Mouse (Mus musculus): ENCODE data around the gene Atp10b.
"Not testable (repeated sequence)": the region's sequence is repeated elsewhere in the genome, so short reads cannot be mapped to it uniquely, and the experiment has no call there.

Gene Atp10b

DNA sequence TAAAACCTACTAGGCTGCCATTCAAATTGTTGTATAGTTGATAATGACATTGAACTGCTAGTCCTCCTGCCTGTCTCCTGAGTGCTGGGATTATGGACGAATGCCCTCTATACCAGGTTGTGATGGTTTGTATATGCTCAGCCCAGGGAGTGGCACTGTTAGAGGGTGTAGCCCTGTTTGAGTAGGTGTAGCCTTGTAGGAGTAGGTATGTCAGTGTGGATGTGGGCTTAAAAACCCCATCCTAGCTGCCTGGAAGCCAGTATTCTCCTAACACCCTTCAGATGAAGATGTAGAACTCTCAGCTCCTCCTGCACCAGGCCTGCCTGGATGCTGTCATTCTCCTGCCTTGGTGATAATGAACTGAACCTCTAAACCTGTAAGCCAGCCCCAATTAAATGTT, at the start of gene Atp10b:
Gene Atp10b, plus strand, starts transcription at position 301 of the 400 bp plus-strand sequence.
- DNase-seq (ENCODE audit: low spot score in 2 of 2): no peak

DNA sequence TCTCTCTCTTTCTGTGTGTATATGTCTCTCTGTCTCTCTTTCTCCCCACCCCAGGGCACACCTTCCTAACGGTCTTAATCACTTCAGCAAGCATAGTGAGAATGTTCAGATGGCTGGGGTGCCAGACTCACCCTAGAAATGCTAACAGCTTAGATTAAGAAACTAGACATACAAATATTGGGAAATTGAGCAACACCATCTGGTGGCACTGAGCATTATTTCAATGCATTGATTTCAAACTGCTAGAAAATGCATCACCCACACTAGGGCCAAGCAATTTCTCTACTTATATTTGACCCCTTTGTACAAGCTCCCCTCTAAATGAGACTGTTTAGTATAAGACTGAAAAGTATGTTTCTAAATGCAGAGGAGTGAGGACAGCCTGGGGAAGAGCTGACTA, 48.3 kb upstream of the Atp10b start:
- DNase-seq (ENCODE audit: low spot score in 2 of 2): no peak

DNA sequence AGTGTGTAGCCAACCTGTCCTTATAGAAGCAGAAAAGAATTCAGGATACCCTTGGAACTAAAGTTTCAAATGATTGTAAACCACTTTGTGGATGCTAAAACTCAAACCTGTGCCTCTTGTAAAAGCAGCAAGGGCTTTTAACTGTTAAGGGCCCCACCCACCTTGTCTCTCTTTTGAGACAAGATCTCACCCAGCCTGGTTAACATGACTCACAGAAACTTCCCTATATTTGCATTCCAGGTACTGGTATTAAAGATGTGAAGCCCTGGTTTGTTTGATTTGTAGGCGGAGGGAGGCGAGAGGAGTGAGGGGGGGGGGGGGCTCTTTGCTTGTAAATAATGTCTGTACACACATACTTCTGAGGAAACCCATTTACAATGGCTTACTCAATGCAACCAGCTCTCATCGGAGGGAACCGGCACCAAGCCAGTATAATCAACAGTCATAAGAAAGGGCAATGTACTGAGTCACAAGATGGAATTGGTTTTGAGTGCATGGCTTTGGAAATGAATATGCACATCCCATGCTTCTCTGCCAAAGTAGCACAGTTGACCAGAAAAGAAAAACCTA, 23.7 kb upstream of the Atp10b start:
- no peak for DNase-seq (ENCODE audit: low spot score in 2 of 2)

DNA sequence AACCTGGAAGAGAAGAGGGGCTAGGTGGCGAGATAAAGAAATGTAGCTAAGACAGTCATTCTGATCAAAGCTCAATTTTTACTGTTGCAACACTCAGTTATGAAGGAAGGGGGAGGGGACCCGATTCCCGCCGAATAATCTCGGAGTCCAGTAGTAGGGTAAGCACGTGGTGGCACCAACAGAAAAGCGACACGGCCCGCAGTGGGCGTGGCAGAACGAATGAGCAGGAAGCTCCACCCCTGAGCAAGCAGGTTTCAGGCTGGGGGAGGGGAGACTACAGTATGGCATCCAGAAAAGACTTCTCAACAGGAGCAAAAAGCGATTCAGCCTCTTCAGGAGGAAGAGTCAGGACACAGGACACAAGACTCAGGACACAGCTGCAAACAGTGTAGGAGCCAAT, 23.1 kb upstream of the Atp10b start:
- DNase-seq (ENCODE audit: low spot score in 2 of 2): not testable (repeated sequence)

DNA sequence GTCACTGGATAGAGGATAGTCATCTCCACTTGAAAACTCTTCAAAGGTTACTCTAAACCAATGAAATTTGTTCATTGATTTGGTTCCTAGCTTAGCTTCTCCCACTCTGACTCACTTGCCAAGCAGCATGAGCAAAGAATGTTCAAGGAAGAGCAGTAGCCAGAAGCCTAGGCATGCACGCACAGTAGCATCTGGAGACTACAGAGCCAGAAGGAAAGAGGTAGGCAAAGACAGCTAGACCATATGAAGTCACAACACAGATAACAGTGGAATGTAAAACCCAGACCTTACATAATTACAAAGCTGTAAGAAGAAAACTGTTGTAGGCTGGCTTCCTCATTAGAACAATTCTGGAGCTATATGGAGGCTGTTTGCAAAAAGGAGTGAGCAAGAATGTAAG, 8.4 kb upstream of the Atp10b start:
- DNase-seq (ENCODE audit: low spot score in 2 of 2): peak; percentile 19 to 29

DNA sequence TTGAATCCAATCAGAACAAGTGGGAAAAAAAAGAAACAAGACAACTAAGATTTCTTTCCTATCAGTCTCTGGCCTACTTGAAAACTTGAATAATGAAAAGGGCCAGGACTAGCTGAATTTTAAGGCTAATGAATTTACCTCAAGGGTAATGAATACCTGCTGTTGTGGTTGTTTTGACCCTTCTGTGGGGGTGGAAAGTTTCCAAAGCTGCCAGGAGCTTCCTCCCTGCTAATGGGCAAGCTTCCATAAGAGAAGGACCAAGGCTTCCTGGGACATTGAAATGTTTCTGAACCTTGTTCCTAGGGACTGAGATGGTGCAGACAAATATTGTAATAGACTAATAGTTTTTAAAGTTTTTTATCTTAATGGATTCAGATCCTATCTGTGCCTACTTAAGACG, 6.9 kb upstream of the Atp10b start:
- no peak for DNase-seq (ENCODE audit: low spot score in 2 of 2)

DNA sequence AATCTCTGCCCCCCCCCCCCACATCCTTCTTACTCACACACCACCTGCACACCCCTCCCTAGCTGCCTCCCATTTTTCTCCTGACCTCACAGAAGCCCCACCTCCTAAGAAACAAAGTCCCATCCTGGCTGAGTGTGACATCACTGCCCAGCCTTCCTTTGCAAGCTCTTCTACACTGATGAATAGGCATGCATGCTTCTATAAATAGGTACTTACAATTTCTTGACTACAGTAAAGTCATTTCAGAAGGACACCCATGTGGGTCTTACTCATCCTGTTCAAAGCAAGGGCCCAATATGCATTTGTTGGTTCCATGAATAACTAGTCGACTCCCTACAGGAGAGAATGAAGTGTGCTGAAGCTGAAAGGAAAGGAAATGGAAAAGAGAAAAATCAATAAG, 5.5 kb upstream of the Atp10b start:
- no peak for DNase-seq (ENCODE audit: low spot score in 2 of 2)

DNA sequence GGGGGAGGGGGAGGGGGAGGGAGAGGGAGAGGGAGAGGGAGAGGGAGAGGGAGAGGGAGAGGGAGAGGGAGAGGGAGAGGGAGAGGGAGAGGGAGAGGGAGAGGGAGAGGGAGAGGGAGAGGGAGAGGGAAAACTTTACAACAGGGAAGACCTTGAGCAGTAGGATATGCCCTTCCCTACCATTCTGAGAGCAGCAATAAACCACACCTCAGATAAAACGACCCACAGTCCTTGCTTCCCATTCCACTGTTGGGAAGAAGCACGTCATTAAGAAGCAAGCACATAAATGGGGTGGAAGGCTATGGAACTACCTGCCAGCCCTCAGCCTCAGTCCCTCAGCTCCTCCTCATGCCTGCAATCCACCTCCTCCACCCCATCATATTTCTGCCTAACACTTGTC, 4.8 kb upstream of the Atp10b start:
- not testable (repeated sequence) for DNase-seq (ENCODE audit: low spot score in 2 of 2)

DNA sequence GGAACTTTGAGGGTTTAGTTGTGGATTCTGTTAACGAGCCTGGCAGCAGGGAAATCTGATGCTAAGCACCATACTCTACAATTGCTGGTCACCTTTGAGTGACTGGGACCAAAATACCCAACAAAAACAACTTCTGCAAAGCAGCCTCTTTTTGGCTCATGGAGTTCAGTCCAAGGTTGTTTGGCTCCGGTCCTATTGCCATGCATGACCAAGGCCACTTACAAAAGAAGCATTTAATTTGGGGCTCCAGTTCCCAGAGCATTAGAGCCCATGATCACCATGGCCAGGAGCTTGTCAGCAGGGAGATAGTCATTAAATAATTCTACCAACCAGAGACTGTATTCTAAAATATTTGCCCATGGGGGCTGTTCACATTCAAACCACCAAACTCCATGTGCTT, 2.3 kb upstream of the Atp10b start:
- DNase-seq (ENCODE audit: low spot score in 2 of 2): no peak

DNA sequence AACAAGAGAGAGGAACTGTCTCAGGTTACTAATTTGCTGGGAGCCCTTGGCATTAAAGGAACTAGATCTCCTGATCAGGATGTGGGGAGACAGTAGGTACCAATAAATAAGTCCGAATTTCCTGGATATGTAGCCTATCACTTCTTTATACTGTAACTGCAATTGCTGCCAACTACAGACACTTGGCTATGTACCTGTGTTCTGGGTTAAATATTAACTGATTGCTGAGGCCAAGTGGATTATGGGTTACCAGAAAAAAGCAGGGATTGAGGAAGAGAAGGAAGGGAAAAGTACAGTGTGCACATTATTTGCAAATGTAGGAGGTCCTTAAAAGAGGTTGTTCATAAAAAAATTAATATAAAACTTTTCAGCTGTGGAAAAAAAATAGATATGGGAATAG, 1.3 kb upstream of the Atp10b start:
- no peak for DNase-seq (ENCODE audit: low spot score in 2 of 2)

DNA sequence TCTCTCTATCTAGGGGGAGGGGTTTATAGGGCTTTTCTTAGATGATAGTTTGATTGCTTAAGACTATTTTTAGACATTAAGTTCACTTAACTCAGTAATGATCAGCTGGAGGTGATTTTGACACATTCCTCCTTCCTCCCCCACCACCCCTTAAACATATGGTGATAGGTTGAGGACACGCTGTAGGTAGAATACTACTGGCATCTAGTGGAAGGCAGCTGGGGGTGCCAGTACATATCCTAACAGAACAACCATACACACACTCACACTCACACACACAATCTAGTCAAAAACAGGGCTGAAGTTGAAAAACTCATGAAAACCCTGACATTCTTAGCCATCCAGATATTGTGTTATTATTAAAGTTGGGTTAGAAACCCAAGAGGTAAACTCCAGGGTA, 5.3 kb downstream of the Atp10b start:
- peak in 1 of 2 experiments; percentile 13 for DNase-seq (ENCODE audit: low spot score in 2 of 2)

DNA sequence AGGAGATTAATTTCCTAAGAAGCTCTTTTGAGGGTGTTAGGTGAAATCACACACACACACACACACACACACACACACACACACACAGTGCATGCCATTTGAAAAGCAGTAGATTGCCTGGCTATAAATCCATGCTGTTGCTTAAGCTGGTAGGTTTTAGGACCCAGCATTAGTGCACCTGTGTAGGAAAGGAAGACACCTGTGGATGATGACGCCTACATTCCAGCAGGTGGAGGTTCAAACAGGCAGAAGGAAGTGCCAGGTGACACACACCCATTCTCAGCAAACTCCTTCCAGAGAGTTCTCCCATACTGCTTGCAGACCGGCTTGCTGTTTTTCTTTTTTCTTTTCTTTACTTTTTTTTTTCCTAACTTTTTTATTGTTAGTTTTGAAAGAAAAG, 5.7 kb downstream of the Atp10b start:
- DNase-seq (ENCODE audit: low spot score in 2 of 2): no peak

DNA sequence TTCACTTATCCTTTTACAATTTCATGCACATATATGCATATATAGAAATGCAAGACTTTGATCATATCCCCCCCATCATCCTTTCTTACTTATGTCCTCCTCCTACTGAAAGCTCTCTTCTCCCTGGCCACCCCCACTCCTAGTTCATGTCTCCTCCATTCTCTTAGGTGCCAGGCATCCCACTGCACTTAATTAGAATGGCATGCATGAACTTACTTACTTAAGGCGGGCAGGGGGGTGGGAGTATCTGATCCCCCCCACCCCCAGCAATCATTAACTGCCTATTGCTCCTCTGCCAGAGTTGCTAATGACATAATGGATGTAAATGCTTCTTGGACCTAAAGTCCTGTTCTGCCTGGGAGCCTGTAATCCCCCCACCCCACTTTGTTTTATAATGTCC, 9.1 kb downstream of the Atp10b start:
- DNase-seq (ENCODE audit: low spot score in 2 of 2): no peak

DNA sequence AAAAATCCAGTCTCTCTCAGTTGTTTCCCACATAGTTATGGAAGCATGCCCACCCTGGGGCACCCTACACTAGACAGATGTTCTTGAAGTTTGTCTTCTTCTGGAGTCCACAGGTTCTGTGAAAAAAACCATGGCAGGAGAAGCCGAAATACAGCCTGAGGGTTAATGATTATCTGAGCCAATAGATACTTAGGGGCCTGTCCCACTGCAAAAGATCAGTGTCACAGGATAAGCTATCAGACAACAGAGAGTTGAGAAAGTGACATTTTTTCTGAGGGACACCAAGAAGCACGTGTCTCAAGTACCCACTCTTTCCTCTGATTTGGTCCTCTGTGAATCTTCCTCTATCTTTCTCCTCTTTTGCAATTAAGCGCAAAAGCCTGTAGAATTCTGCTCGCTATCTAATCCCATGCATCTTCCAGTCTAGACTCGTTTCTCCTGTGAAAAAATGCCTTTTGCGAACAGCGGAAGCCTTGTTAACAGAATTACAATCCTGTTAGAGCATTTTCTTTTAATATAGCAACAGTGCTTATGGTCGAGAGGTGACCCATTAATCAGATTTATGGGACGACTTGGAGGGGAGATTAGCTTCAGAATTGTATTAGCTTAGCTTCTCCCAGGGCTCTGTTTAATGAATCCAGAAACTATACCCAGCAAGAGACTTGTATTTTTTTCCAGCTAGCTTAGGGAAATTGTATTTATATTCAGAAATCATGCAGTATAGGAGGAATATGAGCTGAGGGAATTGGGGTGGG, 10.7 kb downstream of the Atp10b start:
- no peak for DNase-seq (ENCODE audit: low spot score in 2 of 2)

DNA sequence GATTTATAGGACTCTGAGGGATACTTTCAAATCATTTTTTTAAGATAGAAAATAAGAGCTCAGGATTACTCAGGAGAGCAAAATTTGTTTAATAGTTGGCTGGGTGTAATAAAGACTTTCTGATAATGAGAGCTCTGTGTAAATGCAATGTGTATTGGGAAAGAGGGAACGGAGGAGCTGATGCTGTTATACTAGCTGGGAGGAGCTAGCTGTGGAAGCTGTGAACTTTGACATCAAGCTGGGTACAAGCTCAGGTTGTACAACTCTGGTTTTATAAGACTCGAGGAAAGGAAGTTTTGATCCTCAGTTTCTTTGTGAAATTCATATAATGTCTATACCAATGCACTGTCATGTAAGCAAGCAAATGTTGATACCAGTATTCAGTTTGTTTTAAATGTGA, 20.9 kb downstream of the Atp10b start:
- no peak for DNase-seq (ENCODE audit: low spot score in 2 of 2)

DNA sequence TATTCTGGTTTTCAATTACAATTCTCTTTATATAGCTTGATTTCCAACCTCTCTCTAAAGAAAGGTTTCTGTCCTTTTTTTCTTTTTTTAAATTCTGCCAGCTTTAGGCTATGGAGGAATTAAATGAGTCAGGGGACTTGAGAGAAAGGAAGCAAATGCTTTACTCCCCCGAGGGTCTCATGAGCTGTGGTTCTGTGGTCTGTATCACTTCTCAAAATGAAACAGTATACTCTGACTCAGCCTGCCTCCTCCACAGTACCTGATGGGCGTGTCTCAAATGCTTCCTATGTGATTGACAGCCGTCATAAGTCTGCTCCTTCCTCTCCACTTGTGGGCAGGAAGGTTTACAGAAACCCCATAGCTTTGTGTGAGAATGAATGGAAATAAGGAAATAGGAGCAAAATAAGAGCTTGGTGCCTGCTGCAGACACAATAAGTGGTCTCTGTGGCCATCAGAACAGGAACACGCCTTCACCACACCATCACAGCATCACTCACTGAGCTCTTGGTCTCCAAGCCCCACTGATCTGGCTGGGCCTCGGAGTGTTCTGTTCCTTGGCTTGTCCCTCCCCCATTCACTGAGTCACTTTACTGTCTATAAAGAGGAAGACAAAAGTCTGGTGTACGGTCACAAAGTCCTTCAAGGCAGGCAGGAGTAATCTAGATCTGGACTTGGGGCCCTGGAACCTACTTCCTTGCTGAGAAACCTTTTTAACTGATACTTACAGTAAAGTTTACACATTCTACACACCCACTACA, 24.9 kb downstream of the Atp10b start:
- no peak for DNase-seq (ENCODE audit: low spot score in 2 of 2)

DNA sequence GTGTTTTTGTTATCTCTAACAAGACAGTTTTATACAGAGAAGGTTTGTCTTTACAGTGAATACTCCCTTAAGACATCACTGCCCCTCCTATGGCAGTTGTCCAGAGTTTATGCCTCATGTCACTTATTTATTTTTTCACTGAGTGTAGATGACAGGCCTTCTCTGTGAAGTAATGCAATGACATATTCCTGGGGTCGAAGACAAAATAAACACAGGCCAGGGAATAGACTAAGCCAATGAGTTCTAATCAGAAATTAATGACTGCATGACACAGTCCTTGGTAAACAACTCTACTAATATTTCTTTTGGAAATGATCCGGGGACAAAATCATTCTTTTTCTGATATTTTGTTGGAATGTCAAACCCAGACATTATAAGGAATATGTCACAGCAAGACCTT, 32.7 kb downstream of the Atp10b start:
- DNase-seq (ENCODE audit: low spot score in 2 of 2): no peak

DNA sequence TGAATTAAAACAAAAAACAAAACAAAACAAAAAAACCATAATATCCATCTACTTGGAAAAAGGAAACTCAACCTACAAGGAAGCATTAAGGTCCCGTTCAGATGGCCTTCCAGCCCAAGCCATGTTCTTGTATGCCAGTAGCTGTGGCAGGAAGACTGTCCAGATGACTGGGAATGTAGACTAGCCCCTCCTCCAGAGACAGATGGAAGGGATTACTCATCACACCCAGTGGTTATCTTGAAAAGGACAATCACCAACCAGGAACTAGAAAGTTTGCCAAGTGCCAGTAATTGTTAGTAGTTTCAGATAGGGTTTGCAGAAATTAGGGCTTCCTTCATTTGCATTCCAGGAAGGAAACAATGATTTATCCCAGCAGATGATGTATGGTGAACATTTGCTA, 33.1 kb downstream of the Atp10b start:
- peak; percentile 10 to 26 for DNase-seq (ENCODE audit: low spot score in 2 of 2)

DNA sequence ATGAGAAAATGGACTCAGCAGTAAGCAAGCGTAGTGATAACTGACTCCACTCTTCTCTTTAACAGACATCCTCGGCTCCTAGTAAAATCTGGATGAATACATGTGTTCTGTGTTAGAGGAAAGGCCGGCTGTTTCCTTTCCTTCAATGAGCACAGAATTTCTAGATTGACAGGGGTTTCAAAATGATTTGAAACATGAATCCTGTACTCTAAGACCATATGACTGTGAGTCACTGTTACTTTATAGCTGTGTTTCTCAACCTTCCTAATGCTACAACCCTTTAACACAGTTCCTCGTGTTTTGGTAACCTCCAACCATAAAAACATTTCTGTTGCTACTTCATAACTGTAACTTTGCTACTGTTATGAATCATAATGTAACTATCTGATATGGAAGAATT, 33.8 kb downstream of the Atp10b start:
- DNase-seq (ENCODE audit: low spot score in 2 of 2): no peak

DNA sequence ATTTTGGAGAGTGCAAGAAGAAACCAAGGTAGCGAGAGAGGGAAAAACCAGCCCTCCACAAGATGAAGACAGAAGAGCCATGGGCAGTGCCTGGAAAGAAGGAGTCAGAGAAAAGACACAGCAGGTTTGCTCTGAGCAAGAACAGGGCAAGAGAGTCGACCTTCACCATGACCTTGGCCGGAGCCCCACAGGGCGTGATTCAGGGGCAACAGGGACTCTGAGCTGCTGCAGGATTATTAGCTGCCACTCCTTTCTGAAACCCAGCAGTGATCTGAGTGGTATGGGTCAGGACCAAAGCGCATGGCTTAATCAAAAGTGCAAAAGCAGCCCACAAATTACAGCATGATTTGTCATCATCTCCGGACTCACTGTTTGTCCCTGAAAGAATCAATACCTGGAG, 36.6 kb downstream of the Atp10b start:
- no peak for DNase-seq (ENCODE audit: low spot score in 2 of 2)

DNA sequence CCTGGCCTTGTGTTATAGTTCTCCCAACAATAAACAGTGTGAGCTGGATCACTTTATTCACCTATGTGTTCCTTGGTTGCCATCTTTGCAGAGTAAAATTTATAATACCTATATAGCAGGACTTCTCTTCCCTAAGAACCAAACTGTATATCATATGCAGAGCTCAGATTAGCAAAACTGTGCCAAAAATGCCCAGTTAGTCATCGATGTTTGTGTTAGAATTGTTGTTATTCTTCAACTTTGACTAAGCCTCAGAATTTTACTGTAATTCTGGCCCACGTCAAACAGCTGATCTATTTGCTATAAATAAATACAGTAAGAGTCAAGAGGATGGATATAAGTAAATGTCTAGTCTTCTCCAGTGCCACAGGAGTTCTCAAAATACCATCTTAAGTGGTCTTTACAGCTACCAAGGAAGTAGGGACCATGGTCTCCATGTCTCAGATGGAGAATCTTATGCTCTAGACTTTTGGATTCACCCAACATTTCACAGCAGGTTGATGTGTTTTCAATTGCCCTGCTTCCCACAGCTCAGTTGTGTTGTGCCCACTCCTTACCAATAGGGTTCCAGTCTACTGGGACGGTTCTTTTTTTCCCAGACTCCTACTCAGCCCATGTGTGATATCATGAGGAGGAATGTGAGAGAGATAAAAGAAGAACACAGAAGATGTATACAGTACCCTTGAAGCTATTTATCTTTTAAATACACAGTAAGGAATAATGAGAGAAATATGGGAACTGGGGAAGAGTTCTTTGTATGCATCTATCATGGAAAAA, 40.3 kb downstream of the Atp10b start:
- peak; percentile 26 to 33 for DNase-seq (ENCODE audit: low spot score in 2 of 2)

DNA sequence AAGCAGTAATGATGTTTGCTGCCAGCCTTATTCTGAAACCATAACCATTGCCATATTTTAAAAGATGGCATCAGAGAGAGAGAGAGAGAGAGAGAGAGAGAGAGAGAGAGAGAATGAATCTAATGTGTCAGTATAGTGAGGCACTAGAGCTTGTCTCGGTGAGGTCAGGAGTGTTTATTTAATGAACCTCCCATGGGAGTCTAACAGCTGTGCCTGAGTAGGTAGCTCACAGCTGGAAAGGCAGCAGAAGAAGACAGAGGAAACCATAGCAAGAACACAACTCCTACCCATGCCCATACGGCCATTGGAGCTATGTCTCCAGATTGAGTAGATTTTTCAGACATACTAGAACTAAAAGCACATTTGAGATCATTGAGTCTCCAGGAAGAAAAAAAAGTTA, 49.1 kb downstream of the Atp10b start:
- DNase-seq (ENCODE audit: low spot score in 2 of 2): no peak
